Mouse (Mus musculus) macrophage (primary cell): ENCODE results near the gene Copz1. TPM values are rescaled to one million over a fixed set of nuclear protein-coding genes. Genes with fewer than 3 reads are reported as not detected.

Source experiments
- H3K27ac ChIP-seq: fragments of 350-480 bp; formaldehyde crosslinking; 2 replicates; pipeline ENCODE4 v1.9.0; 2021
- H3K36me3 ChIP-seq: fragments of 350-480 bp; formaldehyde crosslinking; 2 replicates; pipeline ENCODE4 v1.9.0; 2021; ENCODE audit errors: inconsistent target
- H3K4me3 ChIP-seq: fragments of 350-480 bp; formaldehyde crosslinking; 2 replicates; pipeline ENCODE4 v1.9.0; 2021; ENCODE audit errors: inconsistent target
- H3K79me2 ChIP-seq: fragments of 350-480 bp; formaldehyde crosslinking; 2 replicates; pipeline ENCODE4 v1.9.0; 2021; ENCODE audit errors: inconsistent target
- WGBS: methylation state at CpG from one replicate; pipeline ENCODE4 v1.1.7; 2026; ENCODE audit warnings: inconsistent platforms; ENCODE audit not compliant: missing documents; 5-methylcytosine and 5-hydroxymethylcytosine counted together
- polyA plus RNA-seq: library from polyadenylated mRNA; stranded (reverse); fragments of 250-400 nt; gene quantifications from 3 replicates; pipeline ENCODE4 v1.2.4, GENCODE M21; 2018; ENCODE audit warnings: inconsistent platforms

The Copz1 gene
- polyA plus RNA-seq, 1 experiment from 2014 or later, result 123 TPM

DNA sequence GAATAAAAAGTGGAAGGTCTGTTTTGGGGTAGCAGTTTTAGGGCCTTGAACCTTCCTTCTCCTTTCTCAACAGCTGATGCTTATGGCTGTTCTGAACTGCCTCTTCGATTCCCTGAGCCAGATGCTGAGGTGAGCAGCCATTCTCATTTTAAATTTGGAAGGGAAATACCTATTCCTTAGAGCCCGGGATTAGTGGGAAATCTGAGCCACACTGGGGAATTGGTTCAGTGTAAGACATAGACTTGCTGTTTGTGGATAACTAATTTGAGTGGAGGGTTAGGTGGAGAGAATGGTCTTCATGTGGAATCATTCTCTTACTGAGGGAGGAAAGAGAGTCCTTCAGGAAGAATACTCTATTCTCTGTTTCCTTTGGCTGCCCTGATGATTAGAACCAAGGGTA lies 22.1 kb downstream of the Copz1 start:
- Histone ChIP-seq H3K4me3 (no peak overlapping the region), H3K27ac (no peak overlapping the region), H3K79me2 (no peaks in the 10 kb centered on the region), H3K36me3 (peaks cover 87% of the 10 kb centered on the region)
- 74% methylated on average over 2 of the region's 2 CpGs for WGBS

GRCm38 (mm10) chr15:103295851-103296250 lies 23.3 kb downstream of the Copz1 start:
- Histone ChIP-seq H3K27ac (no peak overlapping the region), H3K36me3 (peaks cover 80% of the 10 kb centered on the region), H3K79me2 (no peaks in the 10 kb centered on the region), H3K4me3 (no peak overlapping the region)
- 51% methylated on average over 5 of the region's 5 CpGs for WGBS

DNA sequence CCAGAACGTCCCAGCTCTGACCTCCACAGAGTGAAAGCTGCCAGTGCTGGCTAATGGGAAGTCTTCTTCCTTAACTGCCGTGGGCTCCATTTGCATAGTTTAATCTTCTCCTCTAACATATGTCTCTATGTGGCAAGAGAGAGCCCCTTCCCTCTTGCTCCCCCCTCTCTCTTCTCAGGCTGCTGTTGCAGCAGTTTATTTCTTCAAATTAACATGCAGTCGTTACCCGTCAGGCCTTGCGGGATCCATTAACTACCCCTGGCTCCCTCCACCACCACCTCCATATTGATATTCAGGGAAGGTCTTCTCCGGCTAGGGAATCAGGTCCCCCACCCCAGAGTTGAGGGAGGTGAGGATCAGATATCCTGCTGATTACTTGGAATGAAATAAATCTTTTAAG lies 24.8 kb downstream of the Copz1 start:
- H3K36me3 ChIP-seq, result peaks cover 65% of the 10 kb centered on the region
- WGBS, result 81% methylated on average over 6 of the region's 6 CpGs
- no peak overlapping the region for H3K27ac ChIP-seq
- no peaks in the 10 kb centered on the region for H3K79me2 ChIP-seq
- no peak overlapping the region for H3K4me3 ChIP-seq

GRCm38 (mm10) chr15:103298026-103298425 lies 25.5 kb downstream of the Copz1 start:
- no peak overlapping the region for H3K27ac ChIP-seq
- no peak overlapping the region for H3K4me3 ChIP-seq
- H3K36me3 ChIP-seq, result peaks cover 58% of the 10 kb centered on the region
- WGBS, result 91% methylated on average over 3 of the region's 3 CpGs
- no peaks in the 10 kb centered on the region for H3K79me2 ChIP-seq

GRCm38 (mm10) chr15:103298861-103299616 lies 26.5 kb downstream of the Copz1 start:
- Histone ChIP-seq H3K27ac (no peak overlapping the region), H3K4me3 (no peak overlapping the region), H3K36me3 (peaks cover 49% of the 10 kb centered on the region), H3K79me2 (no peaks in the 10 kb centered on the region)
- WGBS, result 100% methylated on average over 5 of the region's 5 CpGs

DNA sequence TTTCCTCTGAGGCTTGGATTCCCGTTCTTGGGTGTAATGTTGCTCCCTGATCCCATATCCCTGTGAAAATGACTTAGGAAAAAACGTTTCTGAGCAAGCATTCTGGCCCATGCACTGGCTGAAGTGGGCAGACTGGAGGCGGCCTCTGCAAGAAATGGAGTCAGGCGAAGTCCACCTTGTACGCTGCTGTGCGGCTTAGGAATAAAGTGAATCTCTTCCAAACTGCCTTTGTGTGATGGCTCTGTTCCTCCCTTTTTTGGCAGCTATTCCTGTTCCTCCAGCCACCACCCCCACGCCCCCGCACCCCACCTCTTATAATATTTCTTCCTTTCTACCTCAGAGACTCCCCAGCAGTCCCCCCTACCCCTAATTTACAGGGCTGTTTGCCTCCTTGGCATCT lies 27.1 kb downstream of the Copz1 start:
- WGBS, result 90% methylated on average over 8 of the region's 8 CpGs
- no peak overlapping the region for H3K27ac ChIP-seq
- H3K4me3 ChIP-seq, result no peak overlapping the region
- H3K36me3 ChIP-seq, result peaks cover 49% of the 10 kb centered on the region
- H3K79me2 ChIP-seq, result no peaks in the 10 kb centered on the region

GRCm38 (mm10) chr15:103300067-103300471 lies 27.6 kb downstream of the Copz1 start:
- Histone ChIP-seq H3K27ac (no peak overlapping the region), H3K4me3 (no peak overlapping the region), H3K79me2 (no peaks in the 10 kb centered on the region), H3K36me3 (peaks cover 48% of the 10 kb centered on the region)
- 78% methylated on average over 16 of the region's 18 CpGs for WGBS

DNA sequence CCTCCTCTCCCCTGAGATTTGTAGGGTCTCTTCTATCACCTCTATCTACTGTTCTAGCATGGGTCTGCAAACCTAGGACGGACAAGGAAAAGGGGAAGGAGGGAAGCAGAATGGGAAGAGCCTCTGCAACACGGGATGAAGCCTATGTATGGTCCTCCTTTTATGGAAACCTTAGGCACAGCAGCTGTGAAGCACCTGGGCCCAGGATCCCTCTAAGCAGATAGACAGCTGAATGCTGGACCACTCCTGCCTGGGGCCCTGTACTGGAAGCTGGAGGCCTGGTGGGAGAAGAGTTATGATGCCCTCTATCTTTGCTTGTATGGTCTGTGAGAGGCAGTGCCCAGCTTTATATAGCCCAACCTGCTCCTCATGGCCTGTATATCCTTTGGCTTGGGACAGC lies 28.0 kb downstream of the Copz1 start:
- WGBS, result 73% methylated on average over 2 of the region's 2 CpGs
- no peaks in the 10 kb centered on the region for H3K79me2 ChIP-seq
- H3K36me3 ChIP-seq, result peaks cover 43% of the 10 kb centered on the region
- no peak overlapping the region for H3K27ac ChIP-seq
- H3K4me3 ChIP-seq, result no peak overlapping the region

- Histone ChIP-seq H3K36me3 (peaks cover 38% of the 10 kb centered on the region), H3K27ac (no peak overlapping the region), H3K79me2 (no peaks in the 10 kb centered on the region), H3K4me3 (no peak overlapping the region)
- WGBS, result 88% methylated on average over 2 of the region's 2 CpGs
These were observed 28.5 kb downstream of the Copz1 start for GRCm38 (mm10) chr15:103301046-103301445.

DNA sequence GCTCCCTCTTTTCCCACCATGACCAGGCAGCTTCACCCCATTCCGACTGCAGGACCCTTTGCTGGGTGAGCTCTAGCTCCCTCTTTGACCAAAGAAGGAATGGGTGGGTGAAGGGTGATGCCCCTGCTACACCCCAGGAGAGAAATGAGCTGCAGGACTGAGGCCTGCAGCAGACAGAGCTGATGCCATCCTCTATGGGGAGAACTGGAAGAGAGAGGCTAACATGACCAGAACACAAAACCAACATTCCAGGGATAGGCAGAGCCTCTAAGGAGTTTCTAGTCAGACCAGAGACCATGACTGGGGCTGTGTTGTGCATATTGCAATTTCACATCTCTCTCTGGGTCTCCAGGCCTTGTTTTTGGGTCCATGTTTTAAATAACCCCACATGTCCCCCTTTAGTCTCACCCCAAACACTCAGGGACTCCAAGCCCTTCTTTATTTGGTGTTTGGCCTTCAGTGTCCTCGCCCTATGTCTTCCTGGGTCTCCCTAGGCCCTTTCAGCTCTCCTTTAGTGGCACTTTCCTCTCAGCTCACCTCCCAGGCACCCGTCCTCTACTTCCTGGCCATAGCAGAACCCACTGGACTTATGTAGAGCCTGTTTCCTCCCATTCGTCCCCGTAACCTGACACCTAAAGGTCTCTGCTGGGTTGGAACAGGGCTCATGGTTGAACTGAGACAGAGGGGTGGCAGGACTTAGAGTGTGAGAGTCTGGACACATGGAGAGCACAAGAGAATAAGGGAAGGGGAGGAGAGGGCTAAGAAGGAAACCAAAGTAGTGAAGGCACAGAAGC lies 29.2 kb downstream of the Copz1 start:
- no peaks in the 10 kb centered on the region for H3K79me2 ChIP-seq
- no peak overlapping the region for H3K27ac ChIP-seq
- peaks cover 31% of the 10 kb centered on the region for H3K36me3 ChIP-seq
- 62% methylated on average over 4 of the region's 5 CpGs for WGBS
- no peak overlapping the region for H3K4me3 ChIP-seq

DNA sequence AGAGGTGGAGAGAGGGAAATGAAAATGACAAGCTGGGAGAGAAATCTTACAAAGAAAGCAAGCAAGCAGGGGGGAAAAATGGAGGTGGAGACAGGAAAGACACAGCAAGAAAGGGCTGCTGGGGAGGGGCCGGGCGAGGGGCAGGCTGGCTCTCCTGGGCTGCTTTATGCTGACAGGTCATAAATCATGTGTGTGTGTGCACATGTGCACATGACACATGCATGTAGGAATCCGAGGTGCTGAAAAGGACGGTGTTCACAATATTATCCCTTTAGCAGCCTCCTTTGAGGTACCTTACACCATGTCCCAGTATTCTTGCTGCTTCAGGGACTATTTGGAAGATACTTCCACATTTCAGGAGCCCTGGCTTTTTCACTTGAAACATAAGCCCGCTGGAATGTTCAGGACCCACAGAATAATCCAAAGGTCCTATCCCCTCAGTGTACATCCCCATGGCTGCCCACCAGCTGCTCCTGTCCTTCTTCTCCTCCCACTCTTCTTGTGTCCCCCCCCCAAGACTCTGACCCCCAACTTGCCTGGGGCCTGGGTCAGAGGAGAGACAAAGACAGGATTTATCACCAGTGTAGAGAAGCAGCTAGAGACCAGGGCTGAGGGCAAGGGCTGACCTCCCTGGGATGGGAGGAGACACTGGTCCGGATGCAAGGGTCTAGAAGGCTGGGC lies 30.0 kb downstream of the Copz1 start:
- Histone ChIP-seq H3K4me3 (no peak overlapping the region), H3K27ac (no peak overlapping the region), H3K36me3 (peaks cover 24% of the 10 kb centered on the region), H3K79me2 (no peaks in the 10 kb centered on the region)
- 49% methylated on average over 6 of the region's 6 CpGs for WGBS

DNA sequence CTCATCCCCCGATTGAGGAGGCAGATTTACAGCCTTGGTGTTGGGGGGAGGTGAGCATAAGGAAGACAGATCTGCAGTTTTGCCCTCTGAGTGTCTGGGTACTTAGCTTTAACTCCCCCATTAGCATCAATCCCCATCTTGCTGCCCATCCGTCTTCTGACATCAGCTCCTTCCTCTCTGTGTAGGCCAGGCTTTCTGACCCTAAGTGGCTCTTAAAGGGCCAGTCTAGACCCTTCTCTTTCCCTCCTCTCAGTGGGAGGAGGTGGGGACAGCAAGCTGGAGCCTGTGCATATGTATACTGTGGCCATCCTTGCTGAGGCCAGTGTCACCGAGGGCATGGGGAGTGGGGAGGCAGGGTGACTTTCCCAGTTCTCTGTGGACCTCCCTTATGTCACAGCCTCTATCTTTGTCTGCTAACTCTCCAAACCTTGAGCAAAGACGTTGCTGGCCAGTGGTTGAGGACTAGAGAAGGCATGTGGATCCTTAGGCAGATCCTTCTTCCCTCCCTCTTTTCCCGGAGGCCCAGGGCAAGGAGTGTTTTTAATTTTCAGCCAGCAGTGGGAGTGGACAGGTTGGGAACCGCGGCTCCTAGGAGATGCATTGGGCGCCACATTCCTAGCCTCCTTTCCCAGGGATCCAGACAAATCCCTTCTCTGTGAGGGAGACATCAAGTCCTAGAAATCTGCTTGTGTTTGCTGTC lies 31.6 kb downstream of the Copz1 start:
- 20% methylated on average over 8 of the region's 8 CpGs for WGBS
- Histone ChIP-seq H3K79me2 (no peaks in the 10 kb centered on the region; the same call in 1 of the 2 replicates), H3K27ac (peak overlapping the region; percentile 84), H3K4me3 (peak overlapping the region; percentile 37), H3K36me3 (peaks cover 8% of the 10 kb centered on the region)

- WGBS, result 4% methylated on average over 8 of the region's 9 CpGs
- no peaks in the 10 kb centered on the region; the same call in 1 of the 2 replicates for H3K79me2 ChIP-seq
- H3K27ac ChIP-seq, result peak overlapping the region; percentile 84
- peak overlapping the region; percentile 37 for H3K4me3 ChIP-seq
- H3K36me3 ChIP-seq, result peaks cover 2% of the 10 kb centered on the region; the same call in 1 of the 2 replicates
These were observed 32.1 kb downstream of the Copz1 start for GRCm38 (mm10) chr15:103304616-103304969.

DNA sequence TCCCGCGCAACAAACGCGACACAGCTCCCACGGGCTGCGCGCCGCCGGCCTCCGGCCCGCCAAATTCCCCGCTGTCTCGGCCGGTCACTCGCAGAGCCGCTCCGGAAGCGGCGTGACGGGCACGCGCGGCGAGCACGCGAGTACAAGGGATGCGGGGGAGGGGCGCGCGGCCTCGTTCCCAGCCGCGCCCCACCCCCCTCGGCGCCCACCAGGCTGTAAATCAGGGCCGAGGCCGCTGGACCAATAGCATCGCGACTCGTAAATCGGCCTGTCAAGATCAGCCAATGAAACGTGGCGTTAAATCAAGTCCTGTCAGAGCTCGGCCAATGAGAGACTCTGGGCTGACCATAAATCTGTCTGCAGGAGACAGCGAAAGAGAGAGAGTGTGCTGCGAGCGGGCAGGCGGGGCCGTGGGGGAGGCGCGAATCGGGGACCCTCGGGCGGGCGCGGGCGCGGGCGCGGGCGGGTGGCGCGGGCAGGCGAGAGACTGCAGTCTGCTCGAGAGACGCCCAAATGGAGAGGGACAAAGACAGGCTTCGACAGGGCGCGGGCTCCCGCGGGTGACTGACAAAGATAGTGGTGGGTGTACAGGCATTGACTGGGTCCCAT lies 32.7 kb downstream of the Copz1 start:
- Histone ChIP-seq H3K27ac (peak overlapping the region; percentile 97), H3K4me3 (peak overlapping the region; percentile 37), H3K79me2 (no peaks in the 10 kb centered on the region; the same call in 1 of the 2 replicates), H3K36me3 (no peaks in the 10 kb centered on the region)
- WGBS, result 1% methylated on average over 52 of the region's 71 CpGs
